Mouse (Mus musculus) neural tube, embryonic 15.5 days (tissue): ENCODE measurements around the gene Noxred1. TPM values are rescaled to one million over a fixed set of nuclear protein-coding genes. Genes with fewer than 3 reads are reported as not detected.
"Not testable (repeated sequence)": the region's sequence is repeated elsewhere in the genome, so short reads cannot be mapped to it uniquely, and the experiment has no call there.

ENCODE experiments used
- ATAC-seq: fragments of 200-750 bp; cut with Nextera tagmentation; 2 replicates; pipeline ENCODE4 v1.8.0; 2017; ENCODE audit warnings: mild to moderate bottlenecking, moderate TSS enrichment, moderate library complexity; ENCODE audit not compliant: low FRiP score
- H3K27ac ChIP-seq: fragments of 300-500 bp; sonication (generic); replicated peaks from 2 replicates; pipeline ENCODE4 v1.5.1; 2015; ENCODE audit warnings: mild to moderate bottlenecking, inconsistent platforms
- H3K27me3 ChIP-seq: fragments of 300-500 bp; sonication (generic); replicated peaks from 2 replicates; pipeline ENCODE4 v1.6.1; 2015; ENCODE audit warnings: inconsistent platforms
- H3K36me3 ChIP-seq: fragments of 300-500 bp; sonication (generic); 2 replicates; pipeline ENCODE4 v1.6.1; 2015; ENCODE audit warnings: inconsistent platforms
- H3K4me1 ChIP-seq: fragments of 300-500 bp; sonication (generic); 2 replicates; pipeline ENCODE4 v1.6.1; 2015; ENCODE audit warnings: inconsistent platforms
- H3K4me2 ChIP-seq: fragments of 300-500 bp; sonication (generic); 2 replicates; pipeline ENCODE4 v1.6.1; 2015; ENCODE audit warnings: inconsistent platforms, mild to moderate bottlenecking, moderate library complexity
- H3K4me3 ChIP-seq: fragments of 300-500 bp; sonication (generic); replicated peaks from 2 replicates; pipeline ENCODE4 v1.5.1; 2015; ENCODE audit warnings: mild to moderate bottlenecking, inconsistent platforms
- H3K9ac ChIP-seq: fragments of 300-500 bp; sonication (generic); replicated peaks from 2 replicates; pipeline ENCODE4 v1.6.1; 2015; ENCODE audit warnings: mild to moderate bottlenecking, inconsistent platforms
- H3K9me3 ChIP-seq: fragments of 300-500 bp; sonication (generic); replicated peaks from 2 replicates; pipeline ENCODE4 v1.6.1; 2016; ENCODE audit warnings: inconsistent platforms
- WGBS: fragments of 180-500 bp; shearing (Covaris S2); methylation state at CpG from one replicate; pipeline ENCODE4 v1.1.7; 2015; ENCODE audit warnings: mixed read lengths; 5-methylcytosine and 5-hydroxymethylcytosine counted together
- polyA plus RNA-seq: library from polyadenylated mRNA; unstranded; fragments of >200 nt; fragmentation: Nextera tagmentation; extraction: Ambion mirVana; gene quantifications from 2 replicates; pipeline ENCODE4 v1.2.1, GENCODE M21; 2015

Gene Noxred1
- polyA plus RNA-seq, result 1.0 and 1.5 TPM in 2 replicates

DNA sequence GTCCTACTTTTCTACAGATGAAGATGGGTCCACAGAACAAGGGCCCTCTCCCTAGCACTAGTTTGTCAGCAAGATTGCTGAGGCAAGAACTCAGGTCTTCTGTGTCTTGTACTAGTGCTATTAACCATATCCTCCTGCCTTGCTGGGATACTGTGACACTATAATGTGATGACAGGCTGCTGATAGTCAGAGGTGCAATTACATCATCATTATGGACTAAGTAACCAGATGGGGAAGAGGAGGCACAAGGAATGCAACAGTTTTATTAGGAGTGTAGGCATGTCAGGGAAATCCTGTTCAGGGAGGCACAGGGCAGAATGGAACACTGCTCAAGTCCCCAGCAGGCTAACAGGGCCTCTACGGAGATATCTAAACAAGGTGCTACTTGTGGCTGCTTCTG, at the start of gene Noxred1:
TSS of gene Noxred1 (minus strand) at position 101 of the 400 bp plus-strand sequence.
- H3K9ac ChIP-seq, result no peak within 1 kb of the TSS
- H3K4me3 ChIP-seq, result no peak within 1 kb of the TSS
- no peak for ATAC-seq
- WGBS, result 97% methylated on average over 1 of the region's 1 CpGs
- H3K4me2 ChIP-seq, result no peak within 1 kb of the TSS
- no peaks in the 10 kb centered on the region for H3K9me3 ChIP-seq
- peaks cover 53% of the 10 kb centered on the region for H3K36me3 ChIP-seq
- no peaks in the 10 kb centered on the region for H3K4me1 ChIP-seq
- no peaks in the 10 kb centered on the region for H3K27me3 ChIP-seq
- H3K27ac ChIP-seq, result no peak within 1 kb of the TSS

GRCm38 (mm10) chr12:87284726-87285125, 46.2 kb upstream of the Noxred1 start:
- Histone ChIP-seq H3K4me2 (no peak overlapping the region), H3K27ac (no peak overlapping the region), H3K27me3 (no peaks in the 10 kb centered on the region), H3K9ac (no peak overlapping the region), H3K4me3 (no peak overlapping the region), H3K4me1 (no peaks in the 10 kb centered on the region), H3K36me3 (no peaks in the 10 kb centered on the region), H3K9me3 (no peaks in the 10 kb centered on the region)
- no peak for ATAC-seq
- 87% methylated on average over 5 of the region's 5 CpGs for WGBS

DNA sequence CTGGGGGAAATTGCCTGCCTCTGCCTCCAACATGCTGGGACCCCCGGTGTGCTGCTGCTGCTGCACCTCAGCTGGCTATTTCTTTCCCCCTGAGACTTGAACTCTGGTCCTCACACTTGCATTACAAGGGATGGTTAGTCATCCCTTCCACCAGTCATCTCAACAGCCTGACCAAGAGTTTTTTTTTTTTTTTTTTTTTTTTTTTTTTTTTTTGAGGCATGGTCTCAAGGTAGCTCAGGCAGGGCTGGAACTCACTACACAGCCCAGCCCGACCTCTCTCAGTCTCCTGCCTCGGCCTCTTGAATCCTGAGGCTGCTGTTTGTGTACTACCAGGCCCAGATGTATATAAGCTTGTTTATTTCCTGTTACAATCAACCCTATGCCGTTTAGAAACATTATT, 45.7 kb upstream of the Noxred1 start:
- H3K9me3 ChIP-seq, result no peaks in the 10 kb centered on the region
- no peaks in the 10 kb centered on the region for H3K4me1 ChIP-seq
- ATAC-seq, result no peak
- no peaks in the 10 kb centered on the region for H3K36me3 ChIP-seq
- H3K9ac ChIP-seq, result no peak overlapping the region
- H3K4me2 ChIP-seq, result no peak overlapping the region
- WGBS, result 84% methylated on average over 4 of the region's 4 CpGs
- no peaks in the 10 kb centered on the region for H3K27me3 ChIP-seq
- no peak overlapping the region for H3K4me3 ChIP-seq
- H3K27ac ChIP-seq, result no peak overlapping the region

GRCm38 (mm10) chr12:87283706-87284105, 45.2 kb upstream of the Noxred1 start:
- Histone ChIP-seq H3K27me3 (no peaks in the 10 kb centered on the region), H3K36me3 (no peaks in the 10 kb centered on the region), H3K4me2 (no peak overlapping the region), H3K27ac (no peak overlapping the region), H3K4me1 (no peaks in the 10 kb centered on the region), H3K9me3 (no peaks in the 10 kb centered on the region), H3K4me3 (no peak overlapping the region), H3K9ac (no peak overlapping the region)
- 68% methylated on average over 7 of the region's 7 CpGs for WGBS
- no peak for ATAC-seq

DNA sequence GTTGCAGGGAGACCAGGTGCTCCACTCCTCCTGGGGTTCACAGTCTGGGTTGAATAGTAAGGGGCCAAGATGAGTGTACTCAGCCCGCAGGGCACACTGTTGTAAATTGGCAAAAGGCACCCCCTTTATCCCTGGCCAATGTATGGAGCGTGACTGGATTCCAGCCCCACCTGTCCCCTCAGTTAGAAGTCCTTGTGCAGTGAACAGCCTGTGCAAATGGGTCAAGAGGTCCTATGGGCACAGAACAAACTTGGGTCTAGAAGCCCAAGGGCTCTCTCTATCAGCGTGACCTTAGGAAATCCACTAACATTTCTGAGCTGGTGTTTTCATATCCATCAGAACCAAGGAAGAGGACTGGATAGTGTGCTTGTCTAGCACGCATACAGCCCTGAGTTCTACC, 44.2 kb upstream of the Noxred1 start:
- Histone ChIP-seq H3K4me1 (peaks cover 3% of the 10 kb centered on the region; the same call in 1 of the 2 replicates), H3K9ac (no peak overlapping the region), H3K27ac (no peak overlapping the region), H3K4me2 (no peak overlapping the region), H3K27me3 (no peaks in the 10 kb centered on the region), H3K9me3 (no peaks in the 10 kb centered on the region), H3K4me3 (no peak overlapping the region), H3K36me3 (no peaks in the 10 kb centered on the region)
- 90% methylated on average over 4 of the region's 4 CpGs for WGBS
- no peak for ATAC-seq

GRCm38 (mm10) chr12:87281766-87282165, 43.2 kb upstream of the Noxred1 start:
- peaks cover 3% of the 10 kb centered on the region; the same call in 1 of the 2 replicates for H3K4me1 ChIP-seq
- no peak overlapping the region for H3K4me2 ChIP-seq
- H3K27ac ChIP-seq, result no peak overlapping the region
- no peak overlapping the region for H3K9ac ChIP-seq
- ATAC-seq, result no peak
- WGBS, result 88% methylated on average over 1 of the region's 1 CpGs
- no peaks in the 10 kb centered on the region for H3K9me3 ChIP-seq
- H3K4me3 ChIP-seq, result no peak overlapping the region
- H3K36me3 ChIP-seq, result no peaks in the 10 kb centered on the region
- no peaks in the 10 kb centered on the region for H3K27me3 ChIP-seq

DNA sequence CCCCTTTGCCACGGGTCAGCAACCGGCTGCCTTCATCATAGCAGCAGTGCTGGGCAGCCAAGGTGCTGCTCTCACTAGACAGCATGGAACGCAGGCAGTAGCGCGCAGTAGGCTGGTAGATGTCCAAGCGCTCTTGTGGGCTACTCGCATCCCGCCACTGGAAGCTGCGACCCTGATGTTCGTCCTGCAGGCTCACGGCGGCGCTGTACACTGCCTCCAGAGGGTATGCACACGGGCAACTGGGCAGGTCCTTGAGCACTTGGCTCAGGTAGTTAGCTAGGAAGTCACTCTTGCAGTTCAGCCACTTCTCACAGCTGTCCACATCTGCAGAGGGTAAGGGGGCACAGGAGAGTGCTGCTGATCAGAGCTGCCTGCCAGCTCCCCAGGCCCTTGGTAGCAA, 41.3 kb upstream of the Noxred1 start:
- WGBS, result 56% methylated on average over 14 of the region's 14 CpGs
- Histone ChIP-seq H3K27me3 (no peaks in the 10 kb centered on the region), H3K9ac (no peak overlapping the region), H3K27ac (no peak overlapping the region), H3K36me3 (peaks cover 16% of the 10 kb centered on the region), H3K4me3 (no peak overlapping the region), H3K4me1 (peaks cover 3% of the 10 kb centered on the region; the same call in 1 of the 2 replicates), H3K4me2 (no peak overlapping the region), H3K9me3 (no peaks in the 10 kb centered on the region)
- no peak for ATAC-seq

- H3K36me3 ChIP-seq, result peaks cover 21% of the 10 kb centered on the region
- H3K4me2 ChIP-seq, result no peak overlapping the region
- ATAC-seq, result no peak
- no peaks in the 10 kb centered on the region for H3K9me3 ChIP-seq
- H3K27me3 ChIP-seq, result no peaks in the 10 kb centered on the region
- no peak overlapping the region for H3K27ac ChIP-seq
- H3K4me1 ChIP-seq, result peaks cover 3% of the 10 kb centered on the region; the same call in 1 of the 2 replicates
- 68% methylated on average over 3 of the region's 3 CpGs for WGBS
- H3K9ac ChIP-seq, result no peak overlapping the region
- no peak overlapping the region for H3K4me3 ChIP-seq
These were observed 40.8 kb upstream of the Noxred1 start for GRCm38 (mm10) chr12:87279350-87279749.

- Histone ChIP-seq H3K4me1 (peaks cover 3% of the 10 kb centered on the region; the same call in 1 of the 2 replicates), H3K27me3 (no peaks in the 10 kb centered on the region), H3K4me3 (no peak overlapping the region), H3K36me3 (peaks cover 31% of the 10 kb centered on the region), H3K9ac (no peak overlapping the region), H3K27ac (no peak overlapping the region), H3K4me2 (no peak overlapping the region), H3K9me3 (no peaks in the 10 kb centered on the region)
- WGBS, result 31% methylated on average over 6 of the region's 6 CpGs
- ATAC-seq, result no peak
These were observed 39.7 kb upstream of the Noxred1 start for GRCm38 (mm10) chr12:87278118-87278730.

DNA sequence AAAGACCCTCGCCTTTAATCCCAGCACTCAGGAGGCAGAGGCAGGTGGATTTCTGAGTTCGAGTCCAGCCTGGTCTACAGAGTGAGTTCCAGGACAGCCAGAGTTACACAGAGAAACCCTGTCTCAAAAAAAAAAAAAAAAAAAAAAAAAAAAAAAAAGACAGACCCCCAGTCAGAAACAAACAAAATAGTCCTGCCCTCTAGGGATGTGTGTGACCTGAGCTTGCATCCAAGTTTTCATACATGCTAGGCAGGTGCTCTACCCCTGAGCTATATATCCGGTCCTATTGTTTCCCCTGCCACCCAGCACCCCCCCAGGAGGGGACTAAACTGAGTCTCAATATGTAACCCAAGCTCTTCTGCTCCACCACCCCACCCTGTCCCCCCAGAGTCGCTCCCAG, 38.7 kb upstream of the Noxred1 start:
- not testable (repeated sequence) for H3K27me3 ChIP-seq, H3K4me3 ChIP-seq, H3K9ac ChIP-seq, H3K4me2 ChIP-seq, H3K4me1 ChIP-seq, H3K9me3 ChIP-seq, ATAC-seq, H3K27ac ChIP-seq
- H3K36me3 ChIP-seq, result peaks cover 40% of the 10 kb centered on the region
- WGBS, result 88% methylated on average over 4 of the region's 4 CpGs

GRCm38 (mm10) chr12:87274853-87275831, 36.6 kb upstream of the Noxred1 start:
- ATAC-seq, result no peak
- Histone ChIP-seq H3K4me1 (peaks cover 3% of the 10 kb centered on the region; the same call in 1 of the 2 replicates), H3K9me3 (no peaks in the 10 kb centered on the region), H3K4me2 (no peak overlapping the region), H3K27ac (no peak overlapping the region), H3K4me3 (no peak overlapping the region), H3K9ac (no peak overlapping the region), H3K27me3 (no peaks in the 10 kb centered on the region), H3K36me3 (peaks cover 60% of the 10 kb centered on the region)
- 90% methylated on average over 9 of the region's 9 CpGs for WGBS

DNA sequence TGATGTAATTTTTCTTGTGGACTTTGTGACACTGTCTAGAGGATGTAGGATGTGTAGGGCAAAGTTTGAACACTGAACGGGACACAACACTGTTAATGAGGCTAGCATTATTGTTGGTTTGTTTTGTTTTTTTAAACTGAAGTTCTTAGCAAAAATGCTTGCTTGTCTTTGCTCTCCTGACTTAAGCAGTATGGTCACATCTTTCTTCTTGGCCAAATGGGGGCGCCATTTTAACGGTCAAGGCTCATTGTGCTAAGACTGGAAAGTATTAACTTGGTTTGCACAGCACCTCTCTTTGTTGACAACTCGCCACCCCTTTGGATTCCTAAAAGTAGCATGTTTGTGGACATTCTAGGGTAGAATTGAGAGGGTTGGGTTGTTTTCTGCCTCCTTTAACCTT, 29.1 kb upstream of the Noxred1 start:
- Histone ChIP-seq H3K9me3 (no peaks in the 10 kb centered on the region), H3K4me1 (peaks cover 23% of the 10 kb centered on the region), H3K27ac (no peak overlapping the region), H3K4me3 (peak overlapping the region; percentile 93), H3K27me3 (no peaks in the 10 kb centered on the region), H3K36me3 (peaks cover 43% of the 10 kb centered on the region), H3K4me2 (peak overlapping the region; percentile 77), H3K9ac (peak overlapping the region; percentile 31; the same call in 1 of the 2 replicates)
- 33% methylated on average over 4 of the region's 4 CpGs for WGBS
- ATAC-seq, result no peak
